Mouse (Mus musculus): ENCODE measurements around the gene Samd4b.

- TF ChIP-seq TAL1 (IDR thresholded peaks at IDR 0.05; ENCODE audit: low read length) (no peak), GATA1 (IDR thresholded peaks at IDR 0.05; ENCODE audit: low read length) (no peak)
These were observed 131.2 kb downstream of the Samd4b start for GRCm38 (mm10) chr7:28466721-28467212.
